Mouse (Mus musculus) heart, embryonic 13.5 days (tissue): Measurements from ENCODE around the gene Cavin2. TPM values are rescaled to one million over a fixed set of nuclear protein-coding genes. Genes with fewer than 3 reads are reported as not detected.

Experiments used
- ATAC-seq: fragments of 200-750 bp; cut with Nextera tagmentation; 2 replicates; pipeline ENCODE4 v1.8.0; 2017; ENCODE audit warnings: moderate TSS enrichment; ENCODE audit not compliant: insufficient number of reproducible peaks, low FRiP score, low TSS enrichment; ENCODE audit errors: extremely low read depth
- H3K27ac ChIP-seq: fragments of 300-500 bp; sonication (generic); replicated peaks from 2 replicates; pipeline ENCODE4 v1.5.1; 2015; ENCODE audit warnings: moderate library complexity, mild to moderate bottlenecking, inconsistent platforms
- H3K27me3 ChIP-seq: fragments of 300-500 bp; sonication (generic); replicated peaks from 2 replicates; pipeline ENCODE4 v1.6.1; 2015; ENCODE audit warnings: mild to moderate bottlenecking, inconsistent platforms
- H3K36me3 ChIP-seq: fragments of 300-500 bp; sonication (generic); 2 replicates; pipeline ENCODE4 v1.6.1; 2015; ENCODE audit warnings: mild to moderate bottlenecking, inconsistent platforms
- H3K4me1 ChIP-seq: fragments of 300-500 bp; sonication (generic); 2 replicates; pipeline ENCODE4 v1.6.1; 2015; ENCODE audit warnings: inconsistent platforms
- H3K4me2 ChIP-seq: fragments of 300-500 bp; sonication (generic); 2 replicates; pipeline ENCODE4 v1.6.1; 2015; ENCODE audit warnings: inconsistent platforms, mild to moderate bottlenecking, moderate library complexity
- H3K4me3 ChIP-seq: fragments of 300-500 bp; sonication (generic); 2 replicates; pipeline ENCODE4 v1.5.1; 2015; ENCODE audit warnings: moderate library complexity, mild to moderate bottlenecking, inconsistent platforms
- H3K9ac ChIP-seq: fragments of 300-500 bp; sonication (generic); 2 replicates; pipeline ENCODE4 v1.6.1; 2015; ENCODE audit warnings: inconsistent platforms, mild to moderate bottlenecking, moderate library complexity
- H3K9me3 ChIP-seq: fragments of 300-500 bp; sonication (generic); 2 replicates; pipeline ENCODE4 v1.6.1; 2016; ENCODE audit warnings: inconsistent platforms
- WGBS: fragments of 180-500 bp; shearing (Covaris S2); methylation state at CpG from one replicate; pipeline ENCODE4 v1.1.7; 2015; ENCODE audit warnings: mixed read lengths; 5-methylcytosine and 5-hydroxymethylcytosine counted together
- polyA plus RNA-seq: library from polyadenylated mRNA; unstranded; fragments of >200 nt; fragmentation: Nextera tagmentation; extraction: Ambion mirVana; gene quantifications from 2 replicates; pipeline ENCODE4 v1.2.1, GENCODE M21; 2015

The Cavin2 gene
- polyA plus RNA-seq, 1 experiment from 2014 or later = 138 TPM

GRCm38 (mm10) chr1:51270196-51270935 lies 18.6 kb upstream of the Cavin2 start:
- Histone ChIP-seq H3K9me3 (no peaks in the 10 kb centered on the region), H3K4me1 (peaks cover 83% of the 10 kb centered on the region), H3K4me2 (no peak overlapping the region), H3K4me3 (no peak overlapping the region), H3K36me3 (no peaks in the 10 kb centered on the region), H3K27ac (peak overlapping the region; percentile 32), H3K27me3 (no peaks in the 10 kb centered on the region), H3K9ac (no peak overlapping the region)
- no peak for ATAC-seq
- 37% methylated on average over 5 of the region's 5 CpGs for WGBS

- H3K4me1 ChIP-seq = peaks cover 70% of the 10 kb centered on the region
- H3K9ac ChIP-seq = no peak overlapping the region
- H3K36me3 ChIP-seq = no peaks in the 10 kb centered on the region
- no peaks in the 10 kb centered on the region for H3K27me3 ChIP-seq
- 61% methylated on average over 4 of the region's 4 CpGs for WGBS
- H3K27ac ChIP-seq = peak overlapping the region; percentile 43; the same call in 1 of the 2 replicates
- H3K4me3 ChIP-seq = no peak overlapping the region
- H3K9me3 ChIP-seq = no peaks in the 10 kb centered on the region
- no peak for ATAC-seq
- H3K4me2 ChIP-seq = no peak overlapping the region
Observed at GRCm38 (mm10) chr1:51271845-51272244, 17.1 kb upstream of the Cavin2 start.

- H3K27ac ChIP-seq = peak overlapping the region; percentile 10; the same call in 1 of the 2 replicates
- no peaks in the 10 kb centered on the region for H3K27me3 ChIP-seq
- peaks cover 65% of the 10 kb centered on the region for H3K4me1 ChIP-seq
- no peaks in the 10 kb centered on the region for H3K36me3 ChIP-seq
- H3K4me2 ChIP-seq = no peak overlapping the region
- no peak for ATAC-seq
- 45% methylated on average over 4 of the region's 4 CpGs for WGBS
- H3K9ac ChIP-seq = no peak overlapping the region
- no peaks in the 10 kb centered on the region for H3K9me3 ChIP-seq
- no peak overlapping the region for H3K4me3 ChIP-seq
Observed at GRCm38 (mm10) chr1:51272583-51273201, 16.2 kb upstream of the Cavin2 start.

- no peak for ATAC-seq
- Histone ChIP-seq H3K9me3 (no peaks in the 10 kb centered on the region), H3K9ac (no peak overlapping the region), H3K4me3 (no peak overlapping the region), H3K36me3 (no peaks in the 10 kb centered on the region), H3K4me2 (no peak overlapping the region), H3K4me1 (peaks cover 14% of the 10 kb centered on the region), H3K27ac (no peak overlapping the region; the same call in 1 of the 2 replicates), H3K27me3 (no peaks in the 10 kb centered on the region)
- 42% methylated on average over 2 of the region's 2 CpGs for WGBS
Observed at GRCm38 (mm10) chr1:51277879-51278567, 10.9 kb upstream of the Cavin2 start.

GRCm38 (mm10) chr1:51288201-51288600 lies 725 bp upstream of the Cavin2 start:
- no peaks in the 10 kb centered on the region for H3K9me3 ChIP-seq
- peak overlapping the region; percentile 99 for H3K27ac ChIP-seq
- peak overlapping the region; percentile 47 for H3K9ac ChIP-seq
- H3K36me3 ChIP-seq = peaks cover 7% of the 10 kb centered on the region
- peak overlapping the region; percentile 79 for H3K4me2 ChIP-seq
- ATAC-seq = no peak
- WGBS = 51% methylated on average over 3 of the region's 3 CpGs
- peak overlapping the region; percentile 63 for H3K4me3 ChIP-seq
- H3K27me3 ChIP-seq = no peaks in the 10 kb centered on the region
- peaks cover 42% of the 10 kb centered on the region for H3K4me1 ChIP-seq

GRCm38 (mm10) chr1:51289620-51290445 lies 907 bp downstream of the Cavin2 start:
- ATAC-seq = no peak
- 45% methylated on average over 17 of the region's 17 CpGs for WGBS
- no peaks in the 10 kb centered on the region for H3K27me3 ChIP-seq

GRCm38 (mm10) chr1:51290634-51291033 lies 1.7 kb downstream of the Cavin2 start:
- no peaks in the 10 kb centered on the region for H3K27me3 ChIP-seq
- no peak for ATAC-seq
- H3K36me3 ChIP-seq = peaks cover 10% of the 10 kb centered on the region
- 24% methylated on average over 4 of the region's 4 CpGs for WGBS
- no peaks in the 10 kb centered on the region for H3K9me3 ChIP-seq
- H3K4me3 ChIP-seq = peak overlapping the region; percentile 63
- H3K4me1 ChIP-seq = peaks cover 48% of the 10 kb centered on the region
- peak overlapping the region; percentile 79 for H3K4me2 ChIP-seq
- H3K9ac ChIP-seq = peak overlapping the region; percentile 90
- H3K27ac ChIP-seq = peak overlapping the region; percentile 99

More at GRCm38 (mm10) chr1:51289620-51290445, 907 bp downstream of the Cavin2 start:
- H3K4me1 ChIP-seq = peaks cover 48% of the 10 kb centered on the region
- H3K4me2 ChIP-seq = peak overlapping the region; percentile 79
- H3K4me3 ChIP-seq = peak overlapping the region; percentile 63
- H3K36me3 ChIP-seq = peaks cover 10% of the 10 kb centered on the region
- H3K27ac ChIP-seq = peak overlapping the region; percentile 99
- H3K9ac ChIP-seq = peak overlapping the region; percentile 90
- no peaks in the 10 kb centered on the region for H3K9me3 ChIP-seq

GRCm38 (mm10) chr1:51292348-51292747 lies 3.4 kb downstream of the Cavin2 start:
- Histone ChIP-seq H3K4me2 (peak overlapping the region; percentile 79), H3K27me3 (no peaks in the 10 kb centered on the region), H3K27ac (peak overlapping the region; percentile 38), H3K36me3 (peaks cover 19% of the 10 kb centered on the region), H3K4me3 (peak overlapping the region; percentile 63), H3K9me3 (no peaks in the 10 kb centered on the region), H3K9ac (peak overlapping the region; percentile 90), H3K4me1 (peaks cover 60% of the 10 kb centered on the region)
- no peak for ATAC-seq
- 66% methylated on average over 4 of the region's 4 CpGs for WGBS

- Histone ChIP-seq H3K9ac (no peak overlapping the region), H3K4me1 (peaks cover 33% of the 10 kb centered on the region), H3K27me3 (no peaks in the 10 kb centered on the region), H3K4me2 (no peak overlapping the region), H3K9me3 (no peaks in the 10 kb centered on the region), H3K4me3 (no peak overlapping the region), H3K27ac (peak overlapping the region; percentile 30; the same call in 1 of the 2 replicates), H3K36me3 (peaks cover 63% of the 10 kb centered on the region)
- no peak; the same call in 1 of the 2 replicates for ATAC-seq
- 56% methylated on average over 11 of the region's 11 CpGs for WGBS
Observed at GRCm38 (mm10) chr1:51300295-51300930, 11.5 kb downstream of the Cavin2 start.

- no peak for ATAC-seq
- Histone ChIP-seq H3K4me2 (no peak overlapping the region), H3K4me3 (no peak overlapping the region), H3K4me1 (no peaks in the 10 kb centered on the region), H3K36me3 (peaks cover 13% of the 10 kb centered on the region), H3K27me3 (no peaks in the 10 kb centered on the region), H3K9ac (no peak overlapping the region), H3K9me3 (no peaks in the 10 kb centered on the region), H3K27ac (no peak overlapping the region)
- 75% methylated on average over 3 of the region's 3 CpGs for WGBS
Observed at GRCm38 (mm10) chr1:51307056-51307455, 18.1 kb downstream of the Cavin2 start.
